Mouse (Mus musculus) hindbrain, embryonic 12.5 days (tissue): Measurements from ENCODE around the gene Lmo4. TPM values are rescaled to one million over a fixed set of nuclear protein-coding genes. Genes with fewer than 3 reads are reported as not detected.

Experiments
- ATAC-seq: fragments of 200-750 bp; cut with Nextera tagmentation; 2 replicates; pipeline ENCODE4 v1.8.0; 2017; ENCODE audit warnings: moderate TSS enrichment; ENCODE audit not compliant: low FRiP score
- H3K27ac ChIP-seq: fragments of 300-500 bp; sonication (generic); 2 replicates; pipeline ENCODE4 v1.5.1; 2016; ENCODE audit warnings: mild to moderate bottlenecking
- H3K27me3 ChIP-seq: fragments of 300-500 bp; sonication (generic); 2 replicates; pipeline ENCODE4 v1.6.1; 2016; ENCODE audit warnings: mild to moderate bottlenecking
- H3K36me3 ChIP-seq: fragments of 300-500 bp; sonication (generic); 2 replicates; pipeline ENCODE4 v1.6.1; 2016; ENCODE audit warnings: mild to moderate bottlenecking
- H3K4me1 ChIP-seq: fragments of 300-500 bp; sonication (generic); 2 replicates; pipeline ENCODE4 v1.6.1; 2016
- H3K4me2 ChIP-seq: fragments of 300-500 bp; sonication (generic); replicated peaks from 2 replicates; pipeline ENCODE4 v1.6.1; 2016; ENCODE audit warnings: mild to moderate bottlenecking
- H3K4me3 ChIP-seq: fragments of 300-500 bp; sonication (generic); 2 replicates; pipeline ENCODE4 v1.5.1; 2016; ENCODE audit warnings: mild to moderate bottlenecking
- H3K9ac ChIP-seq: fragments of 300-500 bp; sonication (generic); 2 replicates; pipeline ENCODE4 v1.6.1; 2016; ENCODE audit warnings: mild to moderate bottlenecking, moderate library complexity
- H3K9me3 ChIP-seq: fragments of 300-500 bp; sonication (generic); replicated peaks from 2 replicates; pipeline ENCODE4 v1.6.1; 2016; ENCODE audit warnings: mild to moderate bottlenecking
- WGBS: fragments of 180-500 bp; shearing (Covaris S2); methylation state at CpG from one replicate; pipeline ENCODE4 v1.1.7; 2016; 5-methylcytosine and 5-hydroxymethylcytosine counted together
- polyA plus RNA-seq: library from polyadenylated mRNA; unstranded; fragments of >200 nt; fragmentation: Nextera tagmentation; extraction: Ambion mirVana; gene quantifications from 2 replicates; pipeline ENCODE4 v1.2.1, GENCODE M21; 2016

The Lmo4 gene
- polyA plus RNA-seq, 1 experiment from 2014 or later: 64.7 TPM

DNA sequence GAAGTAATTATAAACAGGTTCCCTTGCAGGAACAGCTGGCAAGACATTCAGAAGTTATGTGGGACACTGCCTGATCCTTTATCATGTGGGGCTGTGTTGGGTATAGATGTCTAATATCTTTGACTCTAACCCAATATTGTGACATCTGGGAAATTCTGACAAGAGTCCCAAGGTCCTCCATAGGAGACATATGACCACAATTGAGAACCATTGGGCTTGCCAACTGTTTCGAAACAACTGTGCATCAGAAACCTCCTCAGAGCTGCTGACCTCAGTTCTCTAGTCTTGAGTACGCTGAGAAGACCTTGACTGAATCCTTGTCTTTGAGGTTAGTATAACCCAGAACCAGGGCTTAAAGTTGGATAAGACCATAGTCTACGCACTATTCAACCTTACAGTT lies 66.4 kb downstream of the Lmo4 start:
- no peaks in the 10 kb centered on the region for H3K36me3 ChIP-seq
- no peaks in the 10 kb centered on the region for H3K27me3 ChIP-seq
- no peak for ATAC-seq
- no peaks in the 10 kb centered on the region for H3K9me3 ChIP-seq
- H3K27ac ChIP-seq: no peak overlapping the region
- H3K9ac ChIP-seq: no peak overlapping the region
- no peaks in the 10 kb centered on the region for H3K4me1 ChIP-seq
- WGBS: 95% methylated on average over 3 of the region's 3 CpGs
- no peak overlapping the region for H3K4me3 ChIP-seq
- no peak overlapping the region for H3K4me2 ChIP-seq
